Comparison of ENCODE assay signal across 15 mouse cellular contexts in genomic region chr17:84236781-84237557, GRCm38 (mm10). TPM values are rescaled to one million over a fixed set of nuclear protein-coding genes. Genes with fewer than 3 reads are reported as not detected.
A peak's percentile ranks its signal among the peaks of the same experiment; 100 is the strongest.
DNase-seq lines count a peak whose midpoint lies in the region; ATAC-seq and TF ChIP-seq lines count a peak whose summit lies in the region.
"Had no signal": no experiment of that assay in that cellular context is flagged by ENCODE, and none has a peak within 500 bp of the region (broad histone marks: within the 10 kb centered on the region; RNA-seq: fewer than 3 reads in every experiment).

No protein-coding gene starts in this region.

- no peaks in the 10 kb centered on the region for H3K27me3 ChIP-seq in liver, embryonic 12.5 days (replicated peaks)
- H3K27me3 ChIP-seq in lung, embryonic 14.5 days (ENCODE audit: insufficient read depth, low read length): no peaks in the 10 kb centered on the region
- H3K27me3 ChIP-seq: limb, embryonic 12.5 days; megakaryocyte, embryonic 14.5 days had no signal

- H3K9me3 ChIP-seq in liver, embryonic 12.5 days (replicated peaks): peaks cover 6% of the 10 kb centered on the region; the same call in 1 of the 2 replicates
- H3K9me3 ChIP-seq in lung, embryonic 14.5 days (ENCODE audit: low read depth, low read length): no peaks in the 10 kb centered on the region
- H3K9me3 ChIP-seq: forebrain, embryonic 10.5 days; megakaryocyte, embryonic 14.5 days had no signal

- DNase-seq in adrenal gland, postnatal 14 days: peak; percentile 40
- no peak for DNase-seq in adrenal gland, adult 8-10 months
- no peak for DNase-seq in liver
- DNase-seq in heart, postnatal 14 days: peak; percentile 23 to 47
- peak; percentile 44 for DNase-seq in lung, embryonic 14.5 days
- DNase-seq in right cerebral cortex, postnatal 25 days: no peak
- DNase-seq in urinary bladder, postnatal 25 days (ENCODE audit: low spot score): no peak
- DNase-seq: cerebellum, adult 9-10 months; spleen, adult 18-20 months; thymus, adult 18-20 months had no signal

- no peak overlapping the region for H3K4me2 ChIP-seq in liver, embryonic 12.5 days
- no peak overlapping the region for H3K4me2 ChIP-seq in lung, embryonic 14.5 days
- H3K4me2 ChIP-seq: limb, embryonic 12.5 days had no signal

- no peak overlapping the region for H3K4me3 ChIP-seq in liver, embryonic 12.5 days
- no peak overlapping the region for H3K4me3 ChIP-seq in lung, embryonic 14.5 days (ENCODE audit: low read depth, low read length)
- H3K4me3 ChIP-seq: forebrain, embryonic 10.5 days; limb, embryonic 12.5 days; megakaryocyte, embryonic 14.5 days; myocyte had no signal

- ATAC-seq in liver, embryonic 12.5 days: no peak
- ATAC-seq in lung, embryonic 14.5 days (ENCODE audit: insufficient read depth): no peak

- whole genome bisulfite sequencing in liver, embryonic 12.5 days (ENCODE audit: insufficient replicate concordance): 70% methylated on average over 7 of the region's 7 CpGs
- WGBS in lung, embryonic 14.5 days: 56% methylated on average over 7 of the region's 7 CpGs

- peaks cover 45% of the 10 kb centered on the region for H3K4me1 ChIP-seq in liver, embryonic 12.5 days
- H3K4me1 ChIP-seq in lung, embryonic 14.5 days (ENCODE audit: insufficient read depth): no peaks in the 10 kb centered on the region
- H3K4me1 ChIP-seq: limb, embryonic 12.5 days had no signal

- no peak for TF ChIP-seq CTCF in lung, embryonic 14.5 days (IDR thresholded peaks at IDR 0.05; ENCODE audit: low read depth)

- 0 out of 2 replicates have a peak overlapping the region, but pooled peaks have one; percentile 5 for H3K27ac ChIP-seq in liver, embryonic 12.5 days
- H3K27ac ChIP-seq in lung, embryonic 14.5 days (ENCODE audit: low read depth): no peak overlapping the region; the same call in 1 of the 2 replicates
- H3K27ac ChIP-seq: forebrain, embryonic 10.5 days; limb, embryonic 12.5 days had no signal

- no peak overlapping the region for H3K9ac ChIP-seq in liver, embryonic 12.5 days
- no peak overlapping the region for H3K9ac ChIP-seq in lung, embryonic 14.5 days
- H3K9ac ChIP-seq: limb, embryonic 12.5 days had no signal

- intact Hi-C loops in heart, postnatal 14 days (cut with DNase I): no loop called here

- peaks cover 22% of the 10 kb centered on the region for H3K36me3 ChIP-seq in liver, embryonic 12.5 days
- H3K36me3 ChIP-seq in lung, embryonic 14.5 days (ENCODE audit: insufficient read depth): no peaks in the 10 kb centered on the region

RNA-seq across cellular contexts. Expression of gene Zfp36l2, which starts 49.2 kb away (rescaled TPM):
- 73.8 and 85.4 TPM in 2 replicates for total RNA-seq in adrenal gland, postnatal 14 days (2021)
- total RNA-seq in adrenal gland, adult 8-10 months (2022): 10 to 100 TPM; 52.8 to 74.4 (median 54.2) TPM
- polyA plus RNA-seq in liver, embryonic 12.5 days (2016; fragmentation: Nextera tagmentation; extraction: Ambion mirVana): 19.5 and 20.0 TPM in 2 replicates
- 10 to 100 TPM; 30.3 to 33.3 TPM for total RNA-seq in heart, postnatal 14 days (2021)
- 20.8 and 21.9 TPM in 2 replicates for polyA plus RNA-seq in lung, embryonic 14.5 days (2014; fragmentation: Nextera tagmentation; extraction: Ambion mirVana)

Comparison
In these comparisons a context has a peak if more than half of its experiments do, and no peak if none do; other contexts are left out.
1. DNase-seq: peak in adrenal gland, postnatal 14 days (single experiment), heart, postnatal 14 days (2 of 2) and lung, embryonic 14.5 days (single experiment); none in adrenal gland, adult 8-10 months (single experiment), liver (single experiment), right cerebral cortex, postnatal 25 days (single experiment) and urinary bladder, postnatal 25 days (single experiment).